Mouse (Mus musculus) cerebellum, adult 2 months (tissue): ENCODE results near the gene Hras. TPM values are rescaled to one million over a fixed set of nuclear protein-coding genes. Genes with fewer than 3 reads are reported as not detected.

ENCODE experiments used
- DNase-seq, 2 experiments: peaks; one replicate each; pipeline ENCODE4 v3.0.0; 2021
- H3K27ac ChIP-seq: fragments of 200-500 bp; 2 replicates; pipeline ENCODE4 v1.5.1; 2012; ENCODE audit warnings: low read length, control low read depth, inconsistent platforms; ENCODE audit not compliant: insufficient read depth
- H3K27me3 ChIP-seq: fragments of 200-500 bp; 2 replicates; pipeline ENCODE4 v1.6.1; 2012; ENCODE audit warnings: inconsistent platforms, mild to moderate bottlenecking, low read length, moderate library complexity; ENCODE audit not compliant: control insufficient read depth, insufficient read depth
- H3K4me1 ChIP-seq: fragments of 200-500 bp; 2 replicates; pipeline ENCODE4 v1.6.1; 2011; ENCODE audit warnings: low read length; ENCODE audit not compliant: control insufficient read depth, insufficient read depth
- H3K4me3 ChIP-seq: fragments of 200-500 bp; replicated peaks from 2 replicates; pipeline ENCODE3; 2011; ENCODE audit warnings: mild to moderate bottlenecking, low read depth, low read length, control low read depth; ENCODE audit not compliant: insufficient read depth
- CTCF ChIP-seq: fragments of 200-500 bp; IDR thresholded peaks from 2 replicates; pipeline ENCODE4 v1.5.1; 2011; ENCODE audit warnings: low read depth, mild to moderate bottlenecking, control low read depth, low read length, moderate library complexity, borderline replicate concordance; ENCODE audit not compliant: insufficient read depth
- POLR2A ChIP-seq: fragments of 200-500 bp; IDR thresholded peaks from 2 replicates; pipeline ENCODE4 v1.6.1; 2011; ENCODE audit warnings: low read length, control low read depth, borderline replicate concordance; ENCODE audit not compliant: insufficient read depth
- WGBS: fragments of 180-500 bp; shearing (Covaris S2); methylation state at CpG from one replicate; pipeline ENCODE4 v1.1.7; 2018; 5-methylcytosine and 5-hydroxymethylcytosine counted together
- polyA plus RNA-seq: library from polyadenylated mRNA; depleted of rRNA; stranded (reverse); fragments of >200 nt; gene quantifications from 2 replicates; pipeline ENCODE4 v1.2.3, GENCODE M21; 2012; rRNA removed

The Hras gene
- polyA plus RNA-seq, 1 experiment = 186 TPM

- Histone ChIP-seq H3K27me3 (no peaks in the 10 kb centered on the region), H3K4me1 (peaks cover 27% of the 10 kb centered on the region), H3K27ac (peak overlapping the region; percentile 59; the same call in 1 of the 2 replicates), H3K4me3 (no peak overlapping the region)
- TF ChIP-seq POLR2A (no peak), CTCF (no peak)
- DNase-seq = peak; percentile 37 to 49
- WGBS = 22% methylated on average over 3 of the region's 3 CpGs
These were observed 49.2 kb downstream of the Hras start for GRCm38 (mm10) chr7:141144650-141145049.

GRCm38 (mm10) chr7:141143861-141144260 is 49.9 kb downstream of the Hras start:
- H3K4me3 ChIP-seq = no peak overlapping the region
- WGBS = 57% methylated on average over 2 of the region's 2 CpGs
- H3K27me3 ChIP-seq = no peaks in the 10 kb centered on the region
- H3K27ac ChIP-seq = no peak overlapping the region
- TF ChIP-seq POLR2A (no peak), CTCF (no peak)
- DNase-seq = no peak
- H3K4me1 ChIP-seq = peaks cover 27% of the 10 kb centered on the region

- no peak for DNase-seq
- TF ChIP-seq CTCF (peak; percentile 35; the same call in 1 of the 2 replicates), POLR2A (no peak)
- Histone ChIP-seq H3K27me3 (no peaks in the 10 kb centered on the region), H3K4me1 (peaks cover 27% of the 10 kb centered on the region), H3K4me3 (no peak overlapping the region), H3K27ac (no peak overlapping the region)
- 57% methylated on average over 5 of the region's 5 CpGs for WGBS
These were observed 50.7 kb downstream of the Hras start for GRCm38 (mm10) chr7:141143112-141143511.

GRCm38 (mm10) chr7:141141326-141141725 is 52.5 kb downstream of the Hras start:
- TF ChIP-seq POLR2A = no peak
- TF ChIP-seq CTCF = no peak
- 93% methylated on average over 4 of the region's 4 CpGs for WGBS
- Histone ChIP-seq H3K4me1 (peaks cover 17% of the 10 kb centered on the region), H3K27ac (no peak overlapping the region), H3K27me3 (no peaks in the 10 kb centered on the region), H3K4me3 (no peak overlapping the region)
- no peak for DNase-seq

Other genes starting within 250 kb of the Hras start
- gene Ifitm5, start 243.7 kb downstream of the Hras start, polyA plus RNA-seq = 0.16 TPM in 1 of 2 replicates, not detected in the other
- not detected in 2 replicates for gene Gm45717, start 238.1 kb downstream of the Hras start, polyA plus RNA-seq
- gene Ifitm2, start 238.0 kb downstream of the Hras start, polyA plus RNA-seq = 31.7 and 35.3 TPM in 2 replicates
- gene Ifitm1, start 226.8 kb downstream of the Hras start, polyA plus RNA-seq = 19.9 and 20.0 TPM in 2 replicates
- gene Ifitm3, start 183.2 kb downstream of the Hras start, polyA plus RNA-seq = 44.4 and 47.9 TPM in 2 replicates
- 0.56 and 0.87 TPM in 2 replicates for gene Ifitm6, start 176.1 kb downstream of the Hras start, polyA plus RNA-seq
- gene Gm17387, start 164.9 kb downstream of the Hras start, polyA plus RNA-seq = not detected in 2 replicates
- 79.0 and 90.6 TPM in 2 replicates for gene B4galnt4, start 132.9 kb downstream of the Hras start, polyA plus RNA-seq
- gene Pkp3, start 115.8 kb downstream of the Hras start, polyA plus RNA-seq = 9.6 and 11.2 TPM in 2 replicates
- 2.8 and 4.1 TPM in 2 replicates for gene Sigirr, start 93.4 kb downstream of the Hras start, polyA plus RNA-seq
- gene Ano9, start 76.2 kb downstream of the Hras start, polyA plus RNA-seq = 0.08 TPM in 1 of 2 replicates, not detected in the other
- gene Ptdss2, start 71.6 kb downstream of the Hras start, polyA plus RNA-seq = 62.4 and 64.2 TPM in 2 replicates
- gene Rnh1, start 21.1 kb downstream of the Hras start, polyA plus RNA-seq = 66.9 and 67.4 TPM in 2 replicates
- gene Lrrc56, start 152 bp upstream of the Hras start, polyA plus RNA-seq = 5.6 and 6.3 TPM in 2 replicates
- 0.19 and 0.26 TPM in 2 replicates for gene Lmntd2, start 20.1 kb upstream of the Hras start, polyA plus RNA-seq
- 5.5 TPM in 2 replicates for gene Rassf7, start 21.9 kb upstream of the Hras start, polyA plus RNA-seq
- 31.2 and 32.0 TPM in 2 replicates for gene Phrf1, start 34.8 kb upstream of the Hras start, polyA plus RNA-seq
- 4.7 and 5.6 TPM in 2 replicates for gene Irf7, start 72.5 kb upstream of the Hras start, polyA plus RNA-seq
- 0.07 TPM in 1 of 2 replicates, not detected in the other for gene Cdhr5, start 82.8 kb upstream of the Hras start, polyA plus RNA-seq
- gene Sct, start 85.1 kb upstream of the Hras start, polyA plus RNA-seq = 0.70 and 1.0 TPM in 2 replicates
- gene Drd4, start 98.0 kb upstream of the Hras start, polyA plus RNA-seq = 0.49 and 0.76 TPM in 2 replicates
- 47.5 and 49.3 TPM in 2 replicates for gene Deaf1, start 133.7 kb upstream of the Hras start, polyA plus RNA-seq
- 66.7 and 68.3 TPM in 2 replicates for gene Tmem80, start 133.7 kb upstream of the Hras start, polyA plus RNA-seq
- 77.3 and 90.4 TPM in 2 replicates for gene Eps8l2, start 144.9 kb upstream of the Hras start, polyA plus RNA-seq
- 222 and 232 TPM in 2 replicates for gene Taldo1, start 198.2 kb upstream of the Hras start, polyA plus RNA-seq
- gene Gatd1, start 220.1 kb upstream of the Hras start, polyA plus RNA-seq = 48.1 and 49.2 TPM in 2 replicates
- 375 and 402 TPM in 2 replicates for gene Cend1, start 235.5 kb upstream of the Hras start, polyA plus RNA-seq
- 328 and 384 TPM in 2 replicates for gene Slc25a22, start 243.9 kb upstream of the Hras start, polyA plus RNA-seq